Mouse (Mus musculus) E14TG2a.4 (cell line): ENCODE measurements around the gene Slc12a7.

ENCODE experiments used
- CTCF ChIP-seq: conservative IDR thresholded peaks from 2 replicates; pipeline ENCODE4 v1.5.1; 2014; ENCODE audit warnings: low read length
- NANOG ChIP-seq: IDR thresholded peaks from 2 replicates; pipeline ENCODE4 v1.6.1; 2014; ENCODE audit warnings: borderline replicate concordance, low read length, mixed read lengths
- POU5F1 ChIP-seq: IDR thresholded peaks from 2 replicates; pipeline ENCODE4 v1.6.1; 2014; ENCODE audit warnings: low read length, borderline replicate concordance

DNA sequence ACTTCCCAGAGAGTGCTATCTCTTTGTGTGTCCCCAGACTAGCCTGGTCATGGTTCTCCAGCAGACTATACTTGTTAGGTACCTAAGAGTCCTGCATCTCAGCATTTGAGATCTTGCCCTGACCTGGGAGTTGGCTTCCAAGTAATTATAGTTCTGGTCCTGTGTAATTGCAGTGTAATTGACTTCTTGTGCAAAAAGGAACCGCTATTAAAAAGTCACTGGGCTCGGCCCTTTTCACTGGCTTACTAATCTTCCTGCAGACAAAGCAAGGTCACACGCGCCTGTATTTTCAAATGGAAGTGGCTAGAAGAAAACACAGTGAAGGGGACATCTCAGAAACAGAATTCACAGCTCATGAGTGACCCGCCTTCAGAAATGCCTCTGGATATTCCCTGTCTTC lies 21.1 kb upstream of the Slc12a7 start:
- no peak for TF ChIP-seq CTCF
- TF ChIP-seq NANOG, result no peak
- TF ChIP-seq POU5F1, result no peak
